Mouse (Mus musculus): ENCODE data around the gene Stim2. TPM values are rescaled to one million over a fixed set of nuclear protein-coding genes. Genes with fewer than 3 reads are reported as not detected.

Gene Stim2
- total RNA-seq, 2 experiments from 2014 or later = 168 to 172 TPM

DNA sequence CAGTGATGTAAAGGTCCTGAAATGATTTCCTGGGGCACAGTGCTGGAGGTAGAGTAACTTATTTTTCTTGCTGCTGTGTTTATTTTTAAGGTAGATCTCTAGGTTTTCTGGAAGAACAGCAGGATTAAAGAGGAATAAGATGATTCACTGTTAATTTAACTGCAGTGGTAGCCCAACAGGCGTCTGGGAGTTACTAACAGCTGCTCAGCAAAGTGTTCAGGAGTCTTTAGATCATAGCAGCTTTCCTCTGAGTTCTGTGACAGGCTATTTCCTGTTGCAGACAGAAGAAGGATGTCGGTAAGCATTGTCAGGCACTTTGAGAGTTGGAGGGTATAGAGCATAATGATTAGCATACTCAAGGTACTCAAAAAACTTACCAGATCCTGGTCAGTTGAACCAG, 1.5 kb downstream of the Stim2 start:
- no peak for TF ChIP-seq CTCF (conservative IDR thresholded peaks at IDR 0.05)
- Histone ChIP-seq H3K27ac (peak overlapping the region; percentile 92), H3K4me3 (peak overlapping the region; percentile 94)
- no peak for DNase-seq (ENCODE audit: low spot score in 2 of 2)

DNA sequence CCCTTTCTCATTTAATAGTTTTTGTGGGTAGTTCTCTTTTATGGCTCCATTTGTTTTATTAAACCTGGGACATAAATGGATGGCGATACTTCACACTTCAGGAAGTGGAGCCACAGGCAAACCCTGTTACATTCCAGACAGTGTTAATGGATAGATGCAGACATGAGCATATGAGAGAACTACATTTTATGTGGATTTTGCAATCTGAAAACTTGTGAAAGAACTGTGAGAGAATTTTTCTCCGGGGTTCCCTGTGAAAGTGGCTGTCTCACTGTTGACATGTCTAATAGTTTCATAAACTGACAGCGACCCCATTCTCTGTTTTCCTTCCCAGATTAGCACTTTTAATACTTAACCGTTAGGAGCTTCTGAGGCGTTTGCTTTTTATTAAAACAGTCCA, 2.7 kb downstream of the Stim2 start:
- DNase-seq (ENCODE audit: low spot score in 2 of 2) = no peak

DNA sequence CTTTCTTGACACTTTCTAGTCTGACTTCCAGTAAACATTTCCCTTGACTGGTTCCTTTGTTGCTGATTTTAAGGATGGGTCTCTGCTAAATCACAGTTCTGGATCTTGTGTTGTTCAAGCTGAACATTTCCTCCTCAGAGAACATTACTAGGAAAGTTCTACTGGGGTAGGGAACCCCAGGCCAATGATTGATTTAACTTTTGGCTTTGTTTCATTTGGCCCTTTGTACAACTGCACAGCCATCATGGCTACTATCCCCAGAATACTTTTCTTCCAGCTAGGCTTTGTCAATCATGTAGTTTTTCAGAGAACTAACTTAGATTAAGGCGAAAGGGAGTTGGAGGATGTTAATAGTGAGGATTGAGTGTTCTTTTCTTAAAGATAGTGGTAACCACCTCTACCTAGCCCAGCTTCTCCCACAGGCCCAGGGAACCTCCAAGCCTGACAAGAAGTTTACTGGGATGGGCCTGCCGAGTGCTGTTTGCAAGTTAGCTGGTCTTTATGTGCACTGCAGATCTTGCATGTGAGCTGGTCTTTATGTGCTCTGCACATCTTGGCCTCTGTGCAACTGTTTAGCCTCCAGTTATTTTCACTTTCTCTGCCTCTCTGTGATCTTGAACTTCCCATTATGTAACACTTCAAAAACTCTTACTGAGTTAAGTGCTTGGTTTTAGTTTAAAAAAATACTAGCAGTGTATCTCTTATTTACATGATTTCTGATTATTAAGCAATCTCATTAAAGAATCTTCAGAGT, 7.0 kb downstream of the Stim2 start:
- no peak for DNase-seq (ENCODE audit: low spot score in 2 of 2)
- H3K4me3 ChIP-seq = no peak overlapping the region
- H3K27ac ChIP-seq = 0 out of 2 replicates have a peak overlapping the region, but pooled peaks have one; percentile 20
- no peak for TF ChIP-seq CTCF (conservative IDR thresholded peaks at IDR 0.05)

More for the DNA sequence above, 2.7 kb downstream of the Stim2 start:
- TF ChIP-seq CTCF (conservative IDR thresholded peaks at IDR 0.05) = no peak
- Histone ChIP-seq H3K27ac (peak overlapping the region; percentile 92; the same call in 1 of the 2 replicates), H3K4me3 (peak overlapping the region; percentile 94)

DNA sequence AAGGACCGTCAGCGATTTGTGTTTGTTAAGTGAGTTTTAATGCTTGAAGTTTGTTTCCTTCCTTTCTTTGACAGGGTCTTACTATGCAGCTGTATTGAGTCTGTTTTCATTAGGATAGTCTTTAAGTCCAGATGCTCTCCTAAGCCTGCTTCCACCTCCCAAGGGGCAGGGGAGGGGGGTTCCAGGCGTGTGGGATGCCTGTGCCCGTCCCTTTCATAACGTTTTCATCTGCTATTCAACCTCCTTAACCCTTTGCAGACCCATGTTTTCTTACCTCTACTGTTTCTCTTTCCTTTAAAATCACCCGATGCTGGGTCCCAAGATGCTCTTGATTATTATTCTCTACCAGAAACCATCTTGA, 7.5 kb downstream of the Stim2 start:
- Histone ChIP-seq H3K27ac (peak overlapping the region; percentile 20; the same call in 1 of the 2 replicates), H3K4me3 (no peak overlapping the region)
- TF ChIP-seq CTCF (conservative IDR thresholded peaks at IDR 0.05) = no peak
- no peak for DNase-seq (ENCODE audit: low spot score in 2 of 2)

DNA sequence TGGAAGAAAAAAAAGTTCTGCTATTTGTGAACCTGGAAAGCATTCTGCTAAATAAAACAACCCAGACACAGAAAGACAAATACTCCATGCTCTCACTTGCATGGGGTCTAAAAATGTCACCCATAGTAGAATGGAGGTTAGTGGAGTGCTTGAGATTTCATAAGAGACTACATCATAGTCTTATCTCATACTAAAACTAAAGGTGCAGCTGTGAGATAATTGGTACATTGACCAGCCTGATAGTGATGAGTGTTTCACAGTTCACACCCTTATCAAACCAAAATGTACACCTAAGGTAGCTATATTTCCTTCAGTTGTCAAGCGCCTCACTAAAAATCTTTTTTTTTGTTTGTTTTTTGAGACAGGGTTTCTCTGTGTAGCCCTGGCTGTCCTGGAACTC, 8.5 kb downstream of the Stim2 start:
- H3K27ac ChIP-seq = no peak overlapping the region
- no peak overlapping the region for H3K4me3 ChIP-seq
- TF ChIP-seq CTCF (conservative IDR thresholded peaks at IDR 0.05) = no peak
- no peak for DNase-seq (ENCODE audit: low spot score in 2 of 2)

DNA sequence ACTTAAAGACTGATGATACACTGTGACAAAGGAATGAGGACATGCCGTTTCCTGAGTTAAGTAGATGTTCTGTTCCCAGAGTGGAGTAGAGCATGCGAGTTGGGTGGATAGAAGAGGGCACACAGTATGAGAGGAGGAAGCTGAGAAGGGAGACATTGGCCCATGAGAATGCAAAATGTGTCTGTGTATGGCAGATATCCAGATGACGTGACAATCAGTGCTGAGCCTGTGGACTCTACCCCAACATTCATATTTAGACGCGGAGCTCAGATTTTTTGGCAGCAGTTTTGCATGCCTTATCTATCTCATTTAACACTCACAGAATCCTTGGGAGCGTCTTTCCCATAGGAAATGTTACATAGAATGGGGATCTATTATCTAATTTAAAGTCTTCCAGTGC, 9.3 kb downstream of the Stim2 start:
- no peak for TF ChIP-seq CTCF (conservative IDR thresholded peaks at IDR 0.05)
- no peak overlapping the region for H3K4me3 ChIP-seq
- peak overlapping the region; percentile 41 for H3K27ac ChIP-seq
- no peak for DNase-seq (ENCODE audit: low spot score in 2 of 2)

DNA sequence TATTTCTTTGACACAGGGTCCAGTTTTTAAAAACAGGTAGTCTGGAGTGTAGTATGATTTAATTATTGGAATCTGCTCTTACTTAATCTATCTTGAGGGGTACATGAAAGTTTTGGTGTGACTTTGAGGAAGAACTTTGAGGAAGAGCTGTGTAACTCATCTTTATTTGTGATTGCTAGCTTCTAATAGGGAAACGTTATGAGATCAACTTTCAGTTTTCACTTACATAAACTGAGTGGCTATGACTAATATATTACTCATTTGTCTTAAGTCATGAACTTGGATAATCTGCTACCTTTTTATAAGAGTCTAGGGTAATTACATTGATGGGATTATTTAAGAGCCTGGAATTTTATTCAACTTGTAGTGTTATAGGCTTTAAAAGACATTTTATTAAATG, 15.0 kb downstream of the Stim2 start:
- no peak overlapping the region for H3K4me3 ChIP-seq
- peak overlapping the region; percentile 20; the same call in 1 of the 2 replicates for H3K27ac ChIP-seq
- no peak for TF ChIP-seq CTCF (conservative IDR thresholded peaks at IDR 0.05)
- DNase-seq (ENCODE audit: low spot score in 2 of 2) = no peak

DNA sequence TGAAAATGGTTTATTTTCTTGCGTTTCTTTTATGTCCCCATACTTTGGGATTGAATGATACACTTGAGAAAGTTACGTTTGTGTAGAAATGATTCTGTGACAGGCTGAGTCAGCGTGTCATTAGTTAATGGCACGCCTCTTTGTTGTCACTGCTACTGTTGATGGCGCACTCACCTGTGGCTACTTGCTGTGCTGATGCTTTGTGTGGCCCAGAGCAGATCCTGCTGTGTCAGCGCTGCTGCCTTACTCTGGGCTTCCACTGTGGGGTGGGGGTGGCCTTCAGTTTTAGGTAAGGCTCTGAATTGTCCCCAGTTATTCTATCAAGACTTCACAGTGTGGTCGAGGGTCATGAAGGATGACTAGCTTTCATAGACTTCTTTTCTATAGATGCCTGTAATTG, 18.8 kb downstream of the Stim2 start:
- no peak for TF ChIP-seq CTCF (conservative IDR thresholded peaks at IDR 0.05)

DNA sequence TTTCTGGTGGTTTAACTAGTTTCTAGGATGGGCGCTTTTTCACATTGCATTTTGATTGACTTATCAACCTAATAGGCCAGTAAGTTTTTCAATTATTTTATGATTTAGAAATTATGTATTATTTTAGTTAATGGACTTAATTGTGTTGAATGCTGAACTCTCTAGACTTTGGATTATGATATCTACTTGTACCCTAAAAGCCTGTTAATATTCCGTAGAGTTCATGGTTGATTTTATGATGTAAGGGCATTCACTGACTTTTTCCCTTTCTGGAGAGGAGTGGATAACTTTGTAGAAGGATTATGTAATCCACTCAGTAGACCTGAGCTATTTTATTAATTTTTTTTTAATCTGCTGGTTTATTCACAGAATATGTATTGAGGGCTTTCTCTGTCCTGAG, 20.6 kb downstream of the Stim2 start:
- H3K27ac ChIP-seq = peak overlapping the region; percentile 1; the same call in 1 of the 2 replicates
- H3K4me3 ChIP-seq = no peak overlapping the region
- DNase-seq (ENCODE audit: low spot score in 2 of 2) = no peak
- no peak for TF ChIP-seq CTCF (conservative IDR thresholded peaks at IDR 0.05)

More for the DNA sequence above, 18.8 kb downstream of the Stim2 start:
- H3K4me3 ChIP-seq = no peak overlapping the region
- no peak for DNase-seq (ENCODE audit: low spot score in 2 of 2)
- H3K27ac ChIP-seq = no peak overlapping the region

DNA sequence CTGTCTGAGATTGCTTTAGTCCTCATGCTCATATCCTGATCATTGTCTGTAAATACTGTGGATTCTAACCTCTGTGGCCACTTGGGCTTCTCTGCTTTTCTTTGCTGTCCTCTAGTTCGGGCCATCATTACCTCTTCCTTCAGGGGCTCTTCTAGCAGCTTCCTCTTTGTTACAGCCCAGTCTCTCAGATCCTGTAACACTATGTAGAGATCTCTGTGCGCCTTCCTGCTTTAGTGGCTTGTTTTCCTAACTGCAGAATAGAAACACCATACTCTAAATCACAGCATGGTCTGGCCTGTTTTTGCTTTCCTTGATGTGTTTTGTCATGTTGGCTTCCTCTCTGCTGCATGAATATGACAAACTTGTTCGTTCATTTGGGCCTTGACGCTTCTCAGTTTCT, 21.2 kb downstream of the Stim2 start:
- H3K4me3 ChIP-seq = no peak overlapping the region
- no peak for DNase-seq (ENCODE audit: low spot score in 2 of 2)

DNA sequence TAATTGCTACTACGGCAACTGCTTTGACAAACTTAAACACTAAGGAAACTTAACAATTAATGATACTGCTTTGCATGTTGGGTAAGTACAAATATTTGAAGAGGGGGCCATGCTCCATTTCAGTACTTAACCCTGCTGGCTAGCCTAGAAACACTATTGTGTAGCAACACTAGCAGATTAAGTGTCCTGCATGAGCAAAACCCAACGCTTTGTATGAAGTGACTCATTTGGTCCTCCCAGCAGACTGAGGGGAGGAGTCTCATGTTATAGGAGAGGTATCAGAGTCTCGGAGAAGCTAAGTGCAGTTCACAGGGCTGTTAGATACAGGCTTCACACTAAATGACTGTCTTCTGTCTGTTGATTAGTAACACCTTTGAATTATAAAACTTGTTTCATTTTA, 26.3 kb downstream of the Stim2 start:
- Histone ChIP-seq H3K27ac (no peak overlapping the region), H3K4me3 (no peak overlapping the region)
- TF ChIP-seq CTCF (conservative IDR thresholded peaks at IDR 0.05) = no peak
- no peak for DNase-seq (ENCODE audit: low spot score in 2 of 2)

More for the DNA sequence above, 21.2 kb downstream of the Stim2 start:
- TF ChIP-seq CTCF (conservative IDR thresholded peaks at IDR 0.05) = no peak
- peak overlapping the region; percentile 1; the same call in 1 of the 2 replicates for H3K27ac ChIP-seq

DNA sequence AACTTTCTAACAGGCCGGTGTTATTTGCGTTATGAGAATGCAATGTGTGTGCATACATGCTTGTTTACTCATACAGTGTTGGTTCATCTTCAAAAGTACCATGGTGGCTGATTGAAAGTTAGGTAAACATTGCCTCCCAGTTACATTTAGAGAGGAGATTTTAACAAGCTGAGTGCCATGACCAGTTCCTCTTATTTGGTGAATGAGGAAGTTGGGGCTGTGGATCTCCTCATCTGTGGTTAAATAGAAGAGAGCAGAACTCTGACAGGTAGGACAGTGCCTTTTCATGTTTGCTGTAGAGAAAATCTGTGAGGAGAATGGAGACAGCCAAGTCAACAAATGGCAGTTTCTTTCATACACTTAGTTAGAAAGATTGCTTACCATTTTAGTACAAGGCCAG, 27.3 kb downstream of the Stim2 start:
- Histone ChIP-seq H3K27ac (no peak overlapping the region), H3K4me3 (no peak overlapping the region)
- no peak for TF ChIP-seq CTCF (conservative IDR thresholded peaks at IDR 0.05)
- no peak for DNase-seq (ENCODE audit: low spot score in 2 of 2)

DNA sequence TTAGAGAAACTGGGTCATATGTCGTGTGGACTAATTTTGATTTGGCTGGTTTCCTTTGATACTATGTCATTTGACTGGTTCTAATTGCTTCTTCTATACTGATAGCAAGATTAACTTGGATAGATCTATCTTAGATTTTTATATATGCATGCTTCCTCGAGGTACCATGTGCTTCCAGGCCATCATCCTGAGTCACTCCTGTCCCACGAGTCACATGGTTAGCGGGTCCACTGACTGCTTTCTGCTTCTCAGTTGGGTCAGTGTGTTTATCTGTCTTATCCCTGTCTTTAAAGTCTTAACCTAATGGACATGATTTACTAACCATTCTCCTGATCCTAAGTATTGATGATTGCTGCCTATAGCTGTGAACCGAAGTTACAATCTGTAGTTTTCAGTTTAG, 34.9 kb downstream of the Stim2 start:
- no peak overlapping the region for H3K4me3 ChIP-seq
- no peak for DNase-seq (ENCODE audit: low spot score in 2 of 2)
- H3K27ac ChIP-seq = no peak overlapping the region
- no peak for TF ChIP-seq CTCF (conservative IDR thresholded peaks at IDR 0.05)

DNA sequence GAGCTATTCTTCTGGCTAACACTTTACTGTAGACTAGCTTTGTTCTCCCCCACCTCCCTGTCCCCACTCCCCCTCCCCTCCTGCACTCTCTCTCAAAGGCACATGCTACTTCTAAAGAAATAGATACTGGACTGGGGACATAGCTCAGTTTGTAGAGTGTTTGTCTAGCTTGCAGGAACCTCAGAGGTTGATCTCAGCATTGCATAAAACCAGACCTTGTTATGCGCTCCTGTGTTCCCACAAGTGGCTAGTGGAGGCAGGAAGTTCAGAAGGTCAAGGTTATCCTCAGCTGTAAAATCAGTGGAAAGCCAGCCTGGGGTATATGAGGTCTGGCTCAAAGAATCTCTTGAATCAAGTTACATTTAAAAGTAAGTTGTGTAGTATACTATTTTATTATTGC, 36.4 kb downstream of the Stim2 start:
- no peak for TF ChIP-seq CTCF (conservative IDR thresholded peaks at IDR 0.05)
- H3K27ac ChIP-seq = no peak overlapping the region
- DNase-seq (ENCODE audit: low spot score in 2 of 2) = no peak
- H3K4me3 ChIP-seq = no peak overlapping the region
